Mouse (Mus musculus): ENCODE measurements around the gene Nudt8. TPM values are rescaled to one million over a fixed set of nuclear protein-coding genes. Genes with fewer than 3 reads are reported as not detected.
A peak's percentile ranks its signal among the peaks of the same experiment; 100 is the strongest.
"Not testable (repeated sequence)": the region's sequence is repeated elsewhere in the genome, so short reads cannot be mapped to it uniquely, and the experiment has no call there.

Nudt8 gene
- polyA plus RNA-seq, 1 experiment, result 20.9 TPM

DNA sequence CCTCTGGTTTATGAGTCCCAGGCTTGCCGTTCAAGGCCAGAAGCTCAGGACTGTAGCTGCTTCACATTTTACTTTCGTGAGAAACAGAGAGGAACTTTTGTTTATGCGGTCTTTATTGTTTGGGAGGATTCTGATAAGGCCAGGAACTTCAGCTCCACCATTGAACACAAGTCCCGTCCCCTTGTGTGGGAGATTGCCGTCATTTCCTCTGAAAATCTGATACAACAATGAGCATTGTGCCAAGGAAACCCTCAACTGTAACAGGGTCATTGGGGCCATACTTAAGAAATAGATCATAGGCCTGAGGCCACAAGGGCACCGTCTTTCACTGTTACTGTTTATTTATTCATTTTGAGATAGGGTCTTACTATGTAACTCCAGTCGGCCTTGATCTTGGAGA lies 22.8 kb downstream of the Nudt8 start:
- no peaks in the 10 kb centered on the region for H3K36me3 ChIP-seq (ENCODE audit: control insufficient read depth, insufficient read depth, low read length)
- no peak overlapping the region for H3K4me3 ChIP-seq (ENCODE audit: insufficient read depth, low read depth, low read length)
- DNase-seq, result no peak
- no peaks in the 10 kb centered on the region for H3K4me1 ChIP-seq (ENCODE audit: control insufficient read depth, insufficient read depth, low read length)
- no peak overlapping the region for H3K27ac ChIP-seq (ENCODE audit: insufficient read depth, low read depth, low read length)
- WGBS, result 69% methylated on average over 7 of the region's 7 CpGs
- H3K27me3 ChIP-seq (replicated peaks; ENCODE audit: control insufficient read depth, insufficient read depth, low read length), result no peaks in the 10 kb centered on the region
- TF ChIP-seq CTCF (conservative IDR thresholded peaks at IDR 0.05; ENCODE audit: insufficient read depth, insufficient read length, low read depth, low read length) (no peak), POLR2A (IDR thresholded peaks at IDR 0.05; ENCODE audit: low read depth, low read length) (no peak)

DNA sequence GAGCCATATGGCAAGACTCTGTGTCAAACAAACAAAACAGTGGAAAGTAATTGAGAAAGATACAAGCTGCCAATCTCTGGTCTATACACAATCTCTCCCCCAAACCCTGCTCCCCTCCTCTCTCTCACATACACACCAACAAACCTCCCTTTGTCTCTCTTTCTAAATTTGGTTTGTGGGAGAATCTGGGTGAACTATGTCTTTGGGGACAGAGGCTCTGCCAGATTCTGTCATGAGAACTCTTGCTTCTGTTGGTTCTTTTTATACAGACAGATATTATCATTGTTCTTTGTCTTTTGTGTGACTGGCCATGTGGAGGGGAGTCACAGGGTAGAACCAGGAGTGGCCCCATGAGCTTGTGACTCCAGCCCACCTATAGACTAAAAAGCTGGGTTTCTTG lies 27.2 kb downstream of the Nudt8 start:
- Histone ChIP-seq H3K4me3 (ENCODE audit: insufficient read depth, low read depth, low read length) (no peak overlapping the region), H3K27ac (ENCODE audit: insufficient read depth, low read depth, low read length) (no peak overlapping the region), H3K36me3 (ENCODE audit: control insufficient read depth, insufficient read depth, low read length) (no peaks in the 10 kb centered on the region), H3K4me1 (ENCODE audit: control insufficient read depth, insufficient read depth, low read length) (no peaks in the 10 kb centered on the region), H3K27me3 (replicated peaks; ENCODE audit: control insufficient read depth, insufficient read depth, low read length) (no peaks in the 10 kb centered on the region)
- TF ChIP-seq CTCF (conservative IDR thresholded peaks at IDR 0.05; ENCODE audit: insufficient read depth, insufficient read length, low read depth, low read length), result no peak
- TF ChIP-seq POLR2A (IDR thresholded peaks at IDR 0.05; ENCODE audit: low read depth, low read length), result no peak
- no peak for DNase-seq

- Histone ChIP-seq H3K27me3 (replicated peaks; ENCODE audit: control insufficient read depth, insufficient read depth, low read length) (no peaks in the 10 kb centered on the region), H3K27ac (ENCODE audit: insufficient read depth, low read depth, low read length) (no peak overlapping the region), H3K36me3 (ENCODE audit: control insufficient read depth, insufficient read depth, low read length) (no peaks in the 10 kb centered on the region), H3K4me3 (ENCODE audit: insufficient read depth, low read depth, low read length) (no peak overlapping the region), H3K4me1 (ENCODE audit: control insufficient read depth, insufficient read depth, low read length) (peaks cover 5% of the 10 kb centered on the region; the same call in 1 of the 2 replicates)
- DNase-seq, result no peak
- TF ChIP-seq POLR2A (IDR thresholded peaks at IDR 0.05; ENCODE audit: low read depth, low read length), result no peak
- TF ChIP-seq CTCF (conservative IDR thresholded peaks at IDR 0.05; ENCODE audit: insufficient read depth, insufficient read length, low read depth, low read length), result no peak
- WGBS, result 82% methylated on average over 7 of the region's 7 CpGs
Observed at GRCm38 (mm10) chr19:4032668-4033067, 32.3 kb downstream of the Nudt8 start.

DNA sequence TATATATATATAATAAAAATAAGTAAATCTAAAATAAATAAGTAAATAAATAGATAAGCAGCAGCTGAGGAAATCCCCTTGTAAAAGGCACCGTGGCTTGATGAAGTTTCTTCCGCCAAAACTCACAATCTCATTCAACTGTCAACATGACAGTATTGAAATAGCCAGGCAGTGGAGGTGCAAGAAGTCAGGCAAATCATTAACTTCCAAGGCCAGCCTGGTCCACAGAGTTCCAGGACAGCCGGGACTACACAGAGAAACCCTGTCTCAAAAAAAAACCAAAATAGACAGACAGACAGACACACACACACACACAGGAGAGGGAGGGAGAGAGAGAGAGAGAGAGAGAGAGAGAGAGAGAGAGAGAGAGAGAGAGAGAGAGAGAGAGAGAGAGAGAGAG lies 32.9 kb downstream of the Nudt8 start:
- Histone ChIP-seq H3K27ac (ENCODE audit: insufficient read depth, low read depth, low read length) (peak overlapping the region; percentile 43), H3K4me3 (ENCODE audit: insufficient read depth, low read depth, low read length) (no peak overlapping the region), H3K36me3 (ENCODE audit: control insufficient read depth, insufficient read depth, low read length) (no peaks in the 10 kb centered on the region), H3K27me3 (replicated peaks; ENCODE audit: control insufficient read depth, insufficient read depth, low read length) (no peaks in the 10 kb centered on the region), H3K4me1 (ENCODE audit: control insufficient read depth, insufficient read depth, low read length) (peaks cover 8% of the 10 kb centered on the region; the same call in 1 of the 2 replicates)
- no peak for TF ChIP-seq POLR2A (IDR thresholded peaks at IDR 0.05; ENCODE audit: low read depth, low read length)
- TF ChIP-seq CTCF (conservative IDR thresholded peaks at IDR 0.05; ENCODE audit: insufficient read depth, insufficient read length, low read depth, low read length), result no peak
- peak; percentile 82 for DNase-seq
- 30% methylated on average over 3 of the region's 3 CpGs for WGBS

DNA sequence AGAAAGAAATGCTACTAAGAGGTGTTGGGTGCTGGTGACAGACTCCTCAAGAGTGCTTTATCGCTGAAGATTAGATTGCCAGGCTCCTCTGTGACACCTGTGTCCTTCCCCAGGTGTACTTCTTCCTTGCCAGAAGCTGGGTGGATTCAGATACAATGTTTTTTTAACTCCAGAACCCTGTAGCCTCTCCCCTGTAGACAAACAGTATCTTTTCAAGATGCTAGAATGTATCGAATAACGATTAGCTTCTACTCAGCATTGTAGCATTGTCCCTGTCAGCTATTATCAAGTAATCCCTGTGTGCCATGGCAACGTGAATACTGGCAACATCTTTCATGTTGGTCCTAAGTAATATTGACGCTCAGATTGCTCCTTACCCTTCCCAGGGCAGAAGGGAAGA lies 33.4 kb downstream of the Nudt8 start:
- WGBS, result 66% methylated on average over 5 of the region's 5 CpGs
- Histone ChIP-seq H3K27me3 (replicated peaks; ENCODE audit: control insufficient read depth, insufficient read depth, low read length) (no peaks in the 10 kb centered on the region), H3K4me1 (ENCODE audit: control insufficient read depth, insufficient read depth, low read length) (peaks cover 10% of the 10 kb centered on the region; the same call in 1 of the 2 replicates), H3K36me3 (ENCODE audit: control insufficient read depth, insufficient read depth, low read length) (no peaks in the 10 kb centered on the region), H3K27ac (ENCODE audit: insufficient read depth, low read depth, low read length) (peak overlapping the region; percentile 43), H3K4me3 (ENCODE audit: insufficient read depth, low read depth, low read length) (no peak overlapping the region)
- no peak for DNase-seq
- TF ChIP-seq POLR2A (IDR thresholded peaks at IDR 0.05; ENCODE audit: low read depth, low read length) (no peak), CTCF (conservative IDR thresholded peaks at IDR 0.05; ENCODE audit: insufficient read depth, insufficient read length, low read depth, low read length) (no peak)

- H3K27ac ChIP-seq (ENCODE audit: insufficient read depth, low read depth, low read length), result no peak overlapping the region
- DNase-seq, result no peak
- 63% methylated on average over 12 of the region's 12 CpGs for WGBS
Observed at GRCm38 (mm10) chr19:4036327-4037045, 36.1 kb downstream of the Nudt8 start.

GRCm38 (mm10) chr19:4037154-4037787 lies 36.9 kb downstream of the Nudt8 start:
- H3K27me3 ChIP-seq (replicated peaks; ENCODE audit: control insufficient read depth, insufficient read depth, low read length); DNase-seq; H3K36me3 ChIP-seq (ENCODE audit: control insufficient read depth, insufficient read depth, low read length); H3K4me1 ChIP-seq (ENCODE audit: control insufficient read depth, insufficient read depth, low read length): not testable (repeated sequence)
- Histone ChIP-seq H3K4me3 (ENCODE audit: insufficient read depth, low read depth, low read length) (peak overlapping the region; percentile 91), H3K27ac (ENCODE audit: insufficient read depth, low read depth, low read length) (peak overlapping the region; percentile 40)
- WGBS, result 41% methylated on average over 7 of the region's 8 CpGs

More at GRCm38 (mm10) chr19:4036327-4037045, 36.1 kb downstream of the Nudt8 start:
- Histone ChIP-seq H3K4me1 (ENCODE audit: control insufficient read depth, insufficient read depth, low read length) (peaks cover 10% of the 10 kb centered on the region; the same call in 1 of the 2 replicates), H3K36me3 (ENCODE audit: control insufficient read depth, insufficient read depth, low read length) (no peaks in the 10 kb centered on the region), H3K27me3 (replicated peaks; ENCODE audit: control insufficient read depth, insufficient read depth, low read length) (no peaks in the 10 kb centered on the region), H3K4me3 (ENCODE audit: insufficient read depth, low read depth, low read length) (no peak overlapping the region)
- no peak for TF ChIP-seq POLR2A (IDR thresholded peaks at IDR 0.05; ENCODE audit: low read depth, low read length)
- TF ChIP-seq CTCF (conservative IDR thresholded peaks at IDR 0.05; ENCODE audit: insufficient read depth, insufficient read length, low read depth, low read length), result no peak
